ENCODE assay signal across 32 mouse cellular contexts in genomic region chr16:94251756-94252155, GRCm38 (mm10).
"Had no signal": no experiment of that assay in that cellular context is flagged by ENCODE, and none has a peak within 500 bp of the region (broad histone marks: within the 10 kb centered on the region; RNA-seq: fewer than 3 reads in every experiment).

No protein-coding gene starts in this region.

- H3K27ac ChIP-seq: limb, embryonic 12.5 days; limb, embryonic 13.5 days; limb, embryonic 15.5 days; liver, embryonic 12.5 days; liver, embryonic 13.5 days; liver, embryonic 14.5 days; liver, embryonic 15.5 days; lung, embryonic 15.5 days; macrophage; midbrain, embryonic 10.5 days; midbrain, embryonic 12.5 days; midbrain, embryonic 13.5 days; midbrain, embryonic 15.5 days; neural tube, embryonic 12.5 days; neural tube, embryonic 13.5 days had no signal

- H3K27me3 ChIP-seq: liver, embryonic 12.5 days; liver, embryonic 13.5 days; liver, embryonic 15.5 days; lung, embryonic 15.5 days had no signal

- H3K4me1 ChIP-seq: liver, embryonic 12.5 days; liver, embryonic 13.5 days; liver, embryonic 15.5 days; megakaryocyte, embryonic 14.5 days; neural tube, embryonic 12.5 days had no signal

- H3K36me3 ChIP-seq: limb, embryonic 12.5 days; limb, embryonic 13.5 days; limb, embryonic 15.5 days; liver, embryonic 12.5 days; liver, embryonic 13.5 days; liver, embryonic 15.5 days; lung, embryonic 15.5 days; midbrain, embryonic 10.5 days; midbrain, embryonic 12.5 days; midbrain, embryonic 13.5 days; midbrain, embryonic 15.5 days; neural tube, embryonic 12.5 days; neural tube, embryonic 13.5 days had no signal

- H3K9me3 ChIP-seq: limb, embryonic 12.5 days; limb, embryonic 13.5 days; limb, embryonic 15.5 days; liver, embryonic 12.5 days; liver, embryonic 13.5 days; liver, embryonic 15.5 days; lung, embryonic 15.5 days; megakaryocyte, embryonic 14.5 days; midbrain, embryonic 10.5 days; midbrain, embryonic 12.5 days; midbrain, embryonic 13.5 days; midbrain, embryonic 15.5 days; neural tube, embryonic 12.5 days; neural tube, embryonic 13.5 days had no signal

- H3K4me2 ChIP-seq: limb, embryonic 12.5 days; limb, embryonic 13.5 days; limb, embryonic 15.5 days; liver, embryonic 11.5 days; liver, embryonic 12.5 days; liver, embryonic 13.5 days; liver, embryonic 15.5 days; lung, embryonic 14.5 days; lung, embryonic 15.5 days; midbrain, embryonic 11.5 days; midbrain, embryonic 12.5 days; midbrain, embryonic 13.5 days; midbrain, embryonic 15.5 days; neural tube, embryonic 12.5 days; neural tube, embryonic 13.5 days had no signal

- H3K9ac ChIP-seq: limb, embryonic 12.5 days; limb, embryonic 13.5 days; limb, embryonic 15.5 days; liver, embryonic 12.5 days; liver, embryonic 13.5 days; liver, embryonic 14.5 days; liver, embryonic 15.5 days; liver, postnatal 0 days; lung, embryonic 14.5 days; lung, embryonic 15.5 days; midbrain, embryonic 12.5 days; midbrain, embryonic 13.5 days; midbrain, embryonic 15.5 days; neural tube, embryonic 12.5 days; neural tube, embryonic 13.5 days had no signal

- DNase-seq: left cerebral cortex, postnatal 4 days; liver; liver, embryonic 13.5 days; liver, postnatal 0 days; lung, adult 18-20 months; lung, adult 2 months; lung, embryonic 14.5 days; lung, postnatal 10 days; lung, postnatal 14 days; lung, postnatal 36 days; lung, postnatal 4 days; midbrain, embryonic 14.5 days had no signal

- H3K4me3 ChIP-seq: limb, embryonic 12.5 days; limb, embryonic 13.5 days; limb, embryonic 15.5 days; liver, embryonic 12.5 days; liver, embryonic 13.5 days; liver, embryonic 15.5 days; lung, embryonic 15.5 days; megakaryocyte, embryonic 14.5 days; midbrain, embryonic 10.5 days; midbrain, embryonic 12.5 days; midbrain, embryonic 13.5 days; midbrain, embryonic 15.5 days; myocyte; neural tube, embryonic 12.5 days; neural tube, embryonic 13.5 days had no signal

- ATAC-seq: liver, embryonic 12.5 days; liver, postnatal 0 days; lung, postnatal 0 days; midbrain, embryonic 13.5 days; midbrain, embryonic 15.5 days; midbrain, embryonic 16.5 days had no signal
